Mouse (Mus musculus): ENCODE measurements at regions not wholly inside any gene's neighbourhood (a gene's known extent, or its start where the extent isn't known, plus 50 kb on each side); places are given as distances from the start of the nearest gene placed in this dataset.
"Not testable (repeated sequence)": the region's sequence is repeated elsewhere in the genome, so short reads cannot be mapped to it uniquely, and the experiment has no call there.

DNA sequence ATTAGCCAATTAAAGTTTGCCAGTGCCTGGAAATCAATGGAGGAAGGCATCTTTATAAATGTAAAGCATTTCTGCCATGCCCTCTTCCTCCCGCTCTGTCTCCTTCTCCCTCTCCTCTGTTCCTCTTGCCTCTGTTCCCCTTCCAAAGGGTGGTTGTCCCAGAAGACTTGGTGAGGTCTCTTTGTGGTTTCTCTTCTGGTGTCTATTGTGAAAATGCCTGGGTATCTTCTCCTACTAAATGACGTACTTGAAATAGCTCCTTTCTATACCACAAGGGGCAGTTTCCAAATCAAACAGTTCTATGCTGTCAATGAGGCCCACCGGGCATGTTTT lies 202.1 kb downstream of the Cd47 start:
- DNase-seq (ENCODE audit: low spot score in 2 of 2): no peak
- intact Hi-C loops (cut with DNase I): no loop called here

- DNase-seq (ENCODE audit: low spot score in 2 of 2): no peak
- intact Hi-C loops (cut with DNase I): no loop called here
Observed at GRCm38 (mm10) chr16:50009046-50009445, 208.7 kb downstream of the Cd47 start.

DNA sequence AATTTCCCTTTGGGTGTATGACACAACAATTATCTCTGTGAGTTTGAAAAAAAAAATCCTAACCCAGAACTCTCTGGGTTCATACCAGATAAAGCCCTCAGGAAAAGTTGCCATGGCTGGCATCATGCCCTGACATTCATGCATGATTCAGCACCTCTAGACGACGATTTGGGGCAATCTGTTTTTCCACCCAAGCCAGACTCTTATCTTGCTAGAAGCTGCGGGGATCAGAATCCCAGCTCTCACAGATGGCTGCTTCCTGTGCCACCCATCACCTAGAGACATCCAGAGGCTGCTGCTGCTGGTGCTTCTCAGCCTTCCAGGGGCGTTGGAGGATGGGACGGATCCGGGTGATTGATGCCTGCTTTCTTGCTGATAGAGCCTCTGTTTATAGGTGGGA lies 209.2 kb downstream of the Cd47 start:
- intact Hi-C loops (cut with DNase I): no loop called here
- DNase-seq (ENCODE audit: low spot score in 2 of 2): peak; percentile 36 to 60

DNA sequence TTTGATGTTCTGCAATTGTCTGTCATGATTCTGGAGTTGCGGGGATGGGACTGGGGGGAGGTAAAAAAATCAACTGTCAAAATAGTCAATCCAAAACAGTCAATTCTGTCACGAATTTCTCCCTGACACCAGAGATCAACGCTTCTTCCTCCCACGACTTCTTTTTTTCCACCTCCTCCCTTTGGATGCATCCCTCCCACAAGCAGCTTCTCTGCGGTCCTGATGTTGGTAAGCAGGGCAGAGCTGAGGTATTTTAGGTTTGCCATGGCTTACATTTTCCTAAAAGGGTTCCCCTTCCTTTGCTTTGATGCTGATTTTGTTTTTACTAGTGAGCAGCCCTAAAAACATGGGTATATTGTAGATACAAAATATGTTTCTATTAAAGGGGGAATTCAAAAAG lies 209.7 kb downstream of the Cd47 start:
- intact Hi-C loops (cut with DNase I): no loop called here
- DNase-seq (ENCODE audit: low spot score in 2 of 2): peak in 1 of 2 experiments; percentile 28

GRCm38 (mm10) chr16:50010532-50010971 lies 210.2 kb downstream of the Cd47 start:
- DNase-seq (ENCODE audit: low spot score in 2 of 2): peak; percentile 15 to 31
- intact Hi-C loops (cut with DNase I): no loop called here

DNA sequence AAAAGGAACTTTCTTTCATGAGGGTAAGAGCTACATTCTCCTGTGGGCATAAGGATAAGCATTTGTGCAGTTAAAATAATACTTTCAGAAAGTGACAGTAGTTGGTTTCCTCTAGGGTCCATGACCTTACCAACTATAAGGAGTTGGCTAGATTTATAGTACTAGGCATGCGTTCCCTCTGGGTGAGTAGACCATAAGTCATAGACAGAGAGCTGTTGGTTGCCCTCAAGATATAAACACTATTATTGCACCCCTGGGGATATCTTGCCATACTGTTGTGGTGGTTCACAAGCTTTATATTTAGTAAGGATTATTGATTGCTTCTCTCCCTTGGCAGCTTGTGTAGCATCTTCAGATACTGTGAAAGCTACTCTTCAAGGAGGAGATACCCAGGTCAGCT lies 223.6 kb downstream of the Cd47 start:
- DNase-seq (ENCODE audit: low spot score in 2 of 2): no peak
- intact Hi-C loops (cut with DNase I): no loop called here

DNA sequence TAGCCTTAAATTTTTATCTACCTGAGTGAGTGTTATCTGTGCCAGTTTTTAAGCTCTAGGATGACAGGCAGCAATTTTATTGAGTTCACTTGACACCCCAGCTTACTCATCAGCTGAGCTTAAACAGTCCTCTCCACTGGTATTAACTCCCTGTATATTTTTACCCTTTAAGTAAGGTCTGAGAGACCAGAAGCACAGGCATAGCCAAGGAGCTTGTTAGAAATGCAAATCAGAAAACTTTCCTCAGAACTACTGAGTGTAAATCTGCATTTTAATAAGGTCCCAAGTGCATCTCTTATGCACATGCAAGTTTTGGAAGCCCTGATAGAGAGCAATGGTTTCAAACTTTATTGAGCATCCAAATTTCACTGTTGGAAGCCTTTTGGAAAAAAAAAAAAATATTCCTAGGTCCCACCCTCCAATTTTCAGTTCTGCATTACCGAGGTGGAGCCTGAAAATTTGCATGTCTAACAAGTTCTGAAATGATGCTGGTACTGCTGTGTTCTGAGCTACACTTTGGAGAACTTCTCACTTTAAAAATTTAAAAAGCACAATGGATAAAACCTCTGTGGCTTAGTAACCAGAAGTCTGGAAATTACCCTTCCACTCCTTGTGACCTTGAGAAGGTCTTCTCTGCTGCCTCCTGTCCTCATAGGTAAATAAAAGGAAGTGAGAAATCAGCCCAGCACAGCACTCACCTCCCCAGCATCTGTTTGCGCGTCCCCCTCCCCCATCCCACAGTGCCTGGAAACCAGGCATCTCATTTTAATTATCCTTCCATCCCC lies 226.0 kb downstream of the Cd47 start:
- DNase-seq (ENCODE audit: low spot score in 2 of 2): no peak
- intact Hi-C loops (cut with DNase I): no loop called here

- no peak for DNase-seq (ENCODE audit: low spot score in 2 of 2)
- intact Hi-C loops (cut with DNase I): no loop called here
Observed at GRCm38 (mm10) chr16:50027189-50027588, 226.9 kb downstream of the Cd47 start.

GRCm38 (mm10) chr16:50029711-50030110 lies 229.4 kb downstream of the Cd47 start:
- intact Hi-C loops (cut with DNase I): no loop called here
- DNase-seq (ENCODE audit: low spot score in 2 of 2): no peak

DNA sequence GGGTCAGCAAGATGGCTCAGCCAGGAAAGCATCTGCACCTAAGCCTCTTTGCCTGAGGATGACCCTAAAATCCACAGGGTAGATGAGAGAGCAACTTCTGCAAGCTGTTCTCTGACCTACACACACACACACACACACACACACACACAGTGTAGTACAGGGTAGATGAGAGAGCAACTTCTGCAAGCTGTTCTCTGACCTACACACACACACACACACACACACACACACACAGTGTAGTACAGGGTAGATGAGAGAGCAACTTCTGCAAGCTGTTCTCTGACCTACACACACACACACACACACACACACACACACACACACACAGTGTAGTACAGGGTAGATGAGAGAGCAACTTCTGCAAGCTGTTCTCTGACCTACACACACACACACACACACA lies 230.0 kb downstream of the Cd47 start:
- intact Hi-C loops (cut with DNase I); DNase-seq (ENCODE audit: low spot score in 2 of 2): not testable (repeated sequence)

DNA sequence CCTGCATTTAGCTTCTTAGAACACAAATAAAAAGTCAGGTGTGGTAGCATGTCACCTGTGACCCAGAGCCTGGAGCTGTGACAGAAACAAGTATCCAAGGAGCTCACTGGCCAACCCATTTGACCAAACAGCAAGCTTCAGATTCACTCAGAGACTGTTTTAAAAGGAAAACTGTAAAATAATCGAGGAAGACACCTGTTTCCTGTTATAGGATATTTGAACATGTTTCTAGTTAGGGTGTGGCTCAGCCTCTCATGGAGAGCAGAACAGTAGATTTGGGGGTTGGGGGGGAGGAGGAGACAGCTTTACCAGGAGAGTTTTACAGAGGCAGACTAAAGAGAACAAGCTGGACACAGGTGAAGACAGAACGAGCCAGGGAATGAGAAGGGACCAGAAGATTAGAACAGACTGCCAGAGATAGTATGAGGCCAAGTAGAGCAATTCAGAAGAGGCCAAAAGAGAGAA lies 230.6 kb downstream of the Cd47 start:
- intact Hi-C loops (cut with DNase I): no loop called here

DNA sequence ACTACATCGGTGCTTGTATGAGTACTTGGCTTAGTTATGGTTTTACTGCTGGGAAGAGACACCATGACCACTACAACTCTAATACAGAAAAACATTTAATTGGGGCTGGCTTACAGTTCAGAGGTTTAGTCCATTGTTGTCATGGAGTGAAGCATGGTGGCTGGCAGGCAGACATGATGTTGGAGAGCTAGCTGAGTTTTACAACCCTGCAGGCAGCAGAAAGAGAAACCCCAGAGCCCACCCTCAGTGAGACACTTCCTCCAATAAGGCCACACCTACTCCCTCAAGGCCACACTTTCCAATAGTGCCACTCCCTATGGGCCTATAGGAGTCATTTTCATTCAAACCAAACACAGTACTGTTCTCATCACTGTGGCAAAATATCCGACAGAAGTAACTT lies 232.5 kb downstream of the Cd47 start:
- intact Hi-C loops (cut with DNase I): no loop called here
- no peak for DNase-seq (ENCODE audit: low spot score in 2 of 2)

More for the DNA sequence above, 230.6 kb downstream of the Cd47 start:
- DNase-seq (ENCODE audit: low spot score in 2 of 2): no peak

GRCm38 (mm10) chr16:50036296-50036734 lies 236.0 kb downstream of the Cd47 start:
- intact Hi-C loops (cut with DNase I): loop anchor here (5.0 kb wide), 1 partner anchor 129 kb away; no protein-coding TSS in a partner anchor

GRCm38 (mm10) chr16:50044103-50044502 lies 243.8 kb downstream of the Cd47 start:
- DNase-seq (ENCODE audit: low spot score in 2 of 2): no peak
- intact Hi-C loops (cut with DNase I): loop anchor here (10.0 kb wide), 2 partner anchors 171 to 691 kb away; no protein-coding TSS in a partner anchor

More at GRCm38 (mm10) chr16:50036296-50036734, 236.0 kb downstream of the Cd47 start:
- DNase-seq (ENCODE audit: low spot score in 2 of 2): no peak

GRCm38 (mm10) chr16:50045552-50046547 lies 245.5 kb downstream of the Cd47 start:
- peak; percentile 66 to 83 for DNase-seq (ENCODE audit: low spot score in 2 of 2)
- intact Hi-C loops (cut with DNase I): loop anchor here (5.0 to 10.0 kb wide), 3 partner anchors 169 to 689 kb away; no protein-coding TSS in a partner anchor

DNA sequence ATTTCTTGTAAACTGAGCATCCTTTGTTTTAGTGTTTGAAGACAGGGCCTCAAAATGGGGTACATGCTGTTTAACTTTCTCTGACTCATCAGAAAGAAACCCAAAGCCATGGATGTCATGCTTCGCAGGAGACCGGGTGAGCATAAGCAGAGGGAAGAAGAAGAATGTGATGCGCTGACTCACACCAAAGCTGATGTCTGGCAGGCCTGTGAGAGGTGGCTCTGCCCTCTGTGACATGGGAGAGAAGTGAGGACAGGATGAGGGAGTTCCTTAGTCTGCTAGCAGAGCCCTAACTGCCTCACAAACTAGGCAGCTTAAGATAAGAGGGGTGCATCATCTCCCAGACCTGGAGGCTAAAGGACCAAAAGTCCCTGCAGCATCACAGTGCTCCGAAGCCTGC lies 263.2 kb downstream of the Cd47 start:
- intact Hi-C loops (cut with DNase I): no loop called here
- no peak for DNase-seq (ENCODE audit: low spot score in 2 of 2)

DNA sequence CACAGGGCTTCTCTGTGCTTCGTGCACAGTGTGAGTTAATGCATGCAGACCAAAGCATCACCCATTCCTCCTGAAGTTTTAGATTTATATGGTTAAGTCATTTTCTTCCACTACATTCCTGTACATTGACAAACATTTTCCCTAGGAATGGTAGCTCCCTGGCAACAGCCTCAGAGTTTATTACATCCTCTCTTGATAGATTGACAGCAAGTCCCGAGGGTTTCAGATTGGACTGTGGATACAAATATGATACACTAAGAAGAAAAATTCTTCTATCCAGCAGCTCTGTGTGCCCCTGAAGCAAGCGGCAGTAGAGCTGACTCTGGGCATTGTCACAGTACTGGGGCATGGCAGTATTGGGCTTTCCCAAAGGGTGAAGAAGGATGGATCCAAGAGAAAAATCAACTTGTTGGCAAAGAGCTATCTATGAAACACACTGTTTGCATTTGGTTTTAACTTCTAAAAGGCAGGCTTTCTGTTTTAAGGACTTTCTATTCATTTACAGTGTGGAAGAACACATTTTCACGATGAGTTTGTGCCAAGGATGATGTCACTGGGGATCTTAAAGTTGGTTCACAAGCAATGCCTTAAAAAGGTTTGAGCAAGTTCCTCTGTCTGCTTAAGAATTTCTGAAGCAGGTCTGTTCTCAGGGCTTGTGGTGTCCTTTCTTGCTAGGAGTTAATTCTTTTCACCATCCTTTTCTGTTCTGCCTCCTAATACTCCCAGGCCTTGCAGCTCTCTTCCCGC lies 265.2 kb downstream of the Cd47 start:
- DNase-seq (ENCODE audit: low spot score in 2 of 2): no peak
- intact Hi-C loops (cut with DNase I): no loop called here

- intact Hi-C loops (cut with DNase I): no loop called here
- DNase-seq (ENCODE audit: low spot score in 2 of 2): no peak
Observed at GRCm38 (mm10) chr16:50069033-50069432, 268.7 kb downstream of the Cd47 start.

GRCm38 (mm10) chr16:50070728-50071127 lies 270.4 kb downstream of the Cd47 start:
- intact Hi-C loops (cut with DNase I): no loop called here
- no peak for DNase-seq (ENCODE audit: low spot score in 2 of 2)
